Mouse (Mus musculus): ENCODE results near the gene Clcnkb.
A peak's percentile ranks its signal among the peaks of the same experiment; 100 is the strongest.

Gene Clcnkb

GRCm38 (mm10) chr4:141404518-141405313 lies 11.1 kb downstream of the Clcnkb start:
- DNase-seq (ENCODE audit: low spot score), result peak; percentile 69

- no peak for DNase-seq (ENCODE audit: low spot score)
Observed at GRCm38 (mm10) chr4:141400171-141400570, 15.6 kb downstream of the Clcnkb start.

GRCm38 (mm10) chr4:141398545-141398944 lies 17.3 kb downstream of the Clcnkb start, which contains the start of gene Clcnka:
Gene Clcnka (minus strand): TSS chr4:141398724.
- DNase-seq (ENCODE audit: low spot score), result no peak

- no peak for DNase-seq (ENCODE audit: low spot score)
Observed at GRCm38 (mm10) chr4:141397861-141398260, 18.0 kb downstream of the Clcnkb start.

- DNase-seq (ENCODE audit: low spot score), result no peak
Observed at GRCm38 (mm10) chr4:141394751-141395150, 21.1 kb downstream of the Clcnkb start.

- no peak for DNase-seq (ENCODE audit: low spot score)
Observed at GRCm38 (mm10) chr4:141391293-141391692, 24.5 kb downstream of the Clcnkb start.

- DNase-seq (ENCODE audit: low spot score), result no peak
Observed at GRCm38 (mm10) chr4:141389366-141390150, 26.3 kb downstream of the Clcnkb start.

GRCm38 (mm10) chr4:141387933-141388332 lies 27.9 kb downstream of the Clcnkb start:
- DNase-seq (ENCODE audit: low spot score), result no peak

GRCm38 (mm10) chr4:141387093-141387784 lies 28.6 kb downstream of the Clcnkb start:
- DNase-seq (ENCODE audit: low spot score), result peak; percentile 63

GRCm38 (mm10) chr4:141386150-141386549 lies 29.7 kb downstream of the Clcnkb start:
- DNase-seq (ENCODE audit: low spot score), result no peak

- DNase-seq (ENCODE audit: low spot score), result peak; percentile 23
Observed at GRCm38 (mm10) chr4:141385275-141385674, 30.5 kb downstream of the Clcnkb start.

GRCm38 (mm10) chr4:141382406-141382805 lies 33.4 kb downstream of the Clcnkb start:
- DNase-seq (ENCODE audit: low spot score), result no peak

GRCm38 (mm10) chr4:141379674-141380073 lies 36.1 kb downstream of the Clcnkb start:
- DNase-seq (ENCODE audit: low spot score), result no peak

- DNase-seq (ENCODE audit: low spot score), result no peak
Observed at GRCm38 (mm10) chr4:141372426-141372825, 43.4 kb downstream of the Clcnkb start.

- no peak for DNase-seq (ENCODE audit: low spot score)
Observed at GRCm38 (mm10) chr4:141367997-141368791, 47.6 kb downstream of the Clcnkb start, which contains the start of gene Fam131c. Gene Fam131c (plus strand): TSS chr4:141368220.

GRCm38 (mm10) chr4:141365876-141366275 lies 49.9 kb downstream of the Clcnkb start:
- DNase-seq (ENCODE audit: low spot score), result no peak

- DNase-seq (ENCODE audit: low spot score), result no peak
Observed at GRCm38 (mm10) chr4:141365126-141365525, 50.7 kb downstream of the Clcnkb start.

GRCm38 (mm10) chr4:141362937-141363548 lies 52.8 kb downstream of the Clcnkb start:
- peak; percentile 39 for DNase-seq (ENCODE audit: low spot score)

GRCm38 (mm10) chr4:141360846-141361245 lies 55.0 kb downstream of the Clcnkb start:
- DNase-seq (ENCODE audit: low spot score), result peak; percentile 21

- no peak for DNase-seq (ENCODE audit: low spot score)
Observed at GRCm38 (mm10) chr4:141359222-141359621, 56.6 kb downstream of the Clcnkb start.

GRCm38 (mm10) chr4:141357811-141358210 lies 58.0 kb downstream of the Clcnkb start:
- no peak for DNase-seq (ENCODE audit: low spot score)

All from spleen, adult 12 weeks (tissue).